Mouse (Mus musculus) ovary, postnatal 36 days (tissue): ENCODE measurements around the gene Wdr75.

Experiments used
- DNase-seq: peaks from one replicate; pipeline ENCODE4 v3.0.0; 2022; ENCODE audit warnings: low spot score, mixed read lengths

The Wdr75 gene

DNA sequence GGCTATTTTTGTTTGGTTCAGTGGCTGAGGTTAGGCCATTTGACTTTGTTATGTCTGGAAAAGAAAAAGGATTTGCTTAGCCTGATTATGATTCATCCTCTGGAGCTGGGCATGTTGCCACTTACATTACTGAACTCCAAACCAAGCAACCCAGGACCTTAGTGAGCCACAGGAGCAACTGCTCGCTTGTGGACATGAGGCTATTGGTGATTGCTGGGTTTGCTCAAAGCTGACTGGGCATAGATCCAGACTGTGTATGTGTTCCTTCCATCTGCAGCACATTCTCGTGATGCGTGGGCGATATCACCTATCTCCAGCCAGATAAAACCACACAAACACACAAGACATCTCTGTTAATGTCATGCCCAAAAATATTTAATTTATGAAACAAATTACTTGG is 42.8 kb downstream of the Wdr75 start:
- peak; percentile 49 for DNase-seq

DNA sequence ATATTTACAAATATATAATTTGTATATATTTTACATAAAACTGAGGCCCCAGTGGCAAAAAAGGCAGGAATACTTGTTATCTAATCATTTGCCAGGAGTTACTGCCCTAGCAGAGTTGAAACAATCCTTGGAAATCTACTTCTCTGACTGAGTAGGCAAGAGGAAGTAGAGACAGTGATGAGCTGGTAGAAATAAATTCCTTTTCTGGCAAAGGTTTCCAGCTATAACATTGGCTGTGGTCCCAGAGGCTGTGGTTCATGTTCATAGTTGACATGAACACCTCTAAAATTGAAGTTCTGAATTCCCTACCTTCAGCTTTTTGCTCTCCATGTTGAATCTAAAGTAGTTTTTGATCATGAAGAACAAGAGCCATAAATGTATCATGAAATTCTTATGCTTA is 43.3 kb downstream of the Wdr75 start:
- DNase-seq = no peak

DNA sequence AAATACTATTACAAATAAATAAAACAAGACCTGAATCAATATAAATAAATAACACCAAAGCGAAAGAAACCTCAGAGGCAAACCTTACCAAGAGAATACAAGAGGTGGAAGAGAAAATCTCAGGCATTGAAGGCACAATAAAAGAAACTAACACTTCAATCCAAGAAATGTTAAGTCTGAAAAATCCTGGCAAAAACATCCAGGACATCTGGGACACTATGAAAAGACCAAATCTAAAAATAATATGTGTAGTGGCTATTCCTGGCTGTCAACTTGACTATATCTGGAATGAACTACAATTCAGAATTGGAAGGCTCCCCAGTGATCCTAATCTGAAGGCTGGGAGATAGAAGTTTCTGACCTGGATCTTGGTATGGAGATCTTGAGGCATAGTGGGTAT is 50.5 kb downstream of the Wdr75 start:
- no peak for DNase-seq

DNA sequence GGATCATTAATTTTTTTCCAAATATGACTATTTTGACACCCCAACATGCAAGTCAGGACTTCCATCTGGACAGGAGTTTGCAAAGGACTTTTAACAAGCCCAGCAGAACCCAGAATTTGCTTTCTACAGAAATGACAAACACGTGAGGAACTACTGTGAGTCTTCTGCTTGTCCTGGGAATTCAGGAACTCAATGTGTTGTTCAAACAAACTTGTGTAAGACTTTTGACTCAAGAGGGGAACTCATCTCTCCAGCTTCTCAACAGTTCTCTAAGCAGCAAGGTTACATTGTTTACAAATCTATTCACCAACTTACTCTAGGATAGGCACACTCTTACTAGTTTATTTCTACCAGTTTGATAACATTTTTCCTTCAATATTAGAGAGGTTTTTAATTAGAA is 63.1 kb downstream of the Wdr75 start:
- no peak for DNase-seq

DNA sequence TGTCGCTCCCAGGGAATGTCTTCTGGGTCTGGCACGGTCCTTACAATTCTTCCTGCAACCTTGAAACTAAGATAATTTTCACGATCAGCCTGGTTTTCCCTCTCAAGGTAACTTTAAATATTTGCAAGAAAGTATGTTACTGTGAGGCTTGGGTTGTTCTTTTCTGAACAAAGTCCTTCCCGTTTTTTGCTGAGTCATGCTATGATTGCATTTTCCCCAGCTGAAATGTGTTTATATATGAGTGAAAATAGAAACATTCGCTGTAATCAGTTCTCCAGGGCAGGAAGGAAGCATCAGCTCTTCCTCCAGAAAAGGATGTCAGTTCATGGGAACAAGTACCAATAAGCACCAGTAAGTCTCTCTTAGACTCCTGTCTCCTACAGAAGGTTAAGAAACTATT is 65.4 kb downstream of the Wdr75 start:
- DNase-seq = no peak

DNA sequence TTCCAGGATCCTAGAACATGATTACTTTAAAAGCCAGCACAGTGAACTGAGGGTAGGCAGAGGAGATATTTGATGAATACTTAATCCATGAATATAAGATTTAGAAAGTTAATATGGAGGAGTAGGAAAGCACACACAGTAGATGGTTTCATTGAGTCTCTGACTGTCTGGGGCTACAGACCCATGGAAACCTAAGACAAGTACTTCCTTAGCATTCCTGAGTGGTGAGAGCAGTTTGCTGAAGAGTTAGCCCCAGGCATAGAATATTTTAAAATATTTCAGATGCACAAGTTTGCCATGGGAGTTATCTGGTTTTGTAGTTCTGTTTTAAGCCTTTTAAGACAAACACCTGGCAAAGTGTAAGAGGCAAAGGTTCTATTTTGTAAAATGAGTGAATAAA is 66.2 kb downstream of the Wdr75 start:
- DNase-seq = no peak

DNA sequence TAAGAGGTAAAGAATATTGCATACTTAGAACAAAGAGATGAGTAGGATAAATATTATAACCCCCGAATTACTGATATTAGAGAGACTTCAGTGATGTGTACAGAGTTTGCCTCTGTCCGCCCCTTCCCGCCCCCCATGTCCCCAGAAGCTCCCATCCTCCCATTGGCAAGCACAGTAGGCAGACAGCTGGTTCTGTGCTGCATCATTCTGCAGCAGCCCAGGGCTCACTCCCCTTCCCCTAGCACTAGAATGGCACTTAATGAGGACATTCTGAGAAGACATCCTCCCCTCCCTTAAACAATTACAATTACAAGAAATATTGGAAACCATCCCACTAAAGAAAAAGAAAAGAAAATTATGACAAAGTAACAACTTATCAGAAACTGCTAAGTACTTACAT is 68.7 kb downstream of the Wdr75 start:
- DNase-seq = no peak

DNA sequence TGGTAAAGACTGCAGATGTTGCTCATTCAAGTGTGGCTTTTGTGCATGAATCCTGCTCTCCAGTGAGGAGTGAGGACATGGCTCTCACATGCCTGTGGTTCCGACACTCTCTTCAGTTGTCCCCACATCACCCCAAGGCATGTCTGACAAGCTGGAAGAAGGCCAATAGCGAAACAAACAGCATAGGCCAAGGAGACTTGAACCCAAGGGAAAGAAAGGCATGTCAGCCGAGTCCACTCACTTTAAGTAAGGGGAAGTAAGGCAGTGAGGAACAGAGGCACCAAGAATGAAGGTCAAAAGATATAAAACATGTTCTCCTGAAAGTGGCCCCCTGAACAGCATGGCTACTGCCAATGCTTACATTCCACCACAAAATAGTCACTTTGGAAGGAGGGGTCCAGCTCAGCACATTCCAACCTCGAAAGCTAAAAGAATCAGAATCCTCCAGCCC is 69.6 kb downstream of the Wdr75 start:
- no peak for DNase-seq

DNA sequence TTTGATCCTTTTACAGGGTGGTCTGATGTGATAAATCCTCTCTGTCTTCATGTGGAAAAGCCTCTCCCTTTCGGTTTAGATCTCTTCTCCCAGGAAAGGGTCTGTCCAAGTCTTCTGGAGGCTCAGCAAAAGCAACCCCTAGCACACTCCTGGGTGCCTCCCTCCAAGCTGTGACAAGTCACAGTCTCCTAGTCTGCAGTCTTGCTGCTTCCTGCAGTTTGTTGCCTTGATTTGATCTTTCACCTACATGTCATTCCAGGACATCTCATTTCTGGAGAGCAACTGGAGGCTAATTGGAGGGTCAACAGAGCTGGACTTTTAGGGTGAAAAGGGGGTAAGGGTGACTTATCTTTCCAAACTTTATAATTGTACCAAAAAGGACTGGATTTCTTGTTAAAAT is 70.3 kb downstream of the Wdr75 start:
- DNase-seq = no peak

DNA sequence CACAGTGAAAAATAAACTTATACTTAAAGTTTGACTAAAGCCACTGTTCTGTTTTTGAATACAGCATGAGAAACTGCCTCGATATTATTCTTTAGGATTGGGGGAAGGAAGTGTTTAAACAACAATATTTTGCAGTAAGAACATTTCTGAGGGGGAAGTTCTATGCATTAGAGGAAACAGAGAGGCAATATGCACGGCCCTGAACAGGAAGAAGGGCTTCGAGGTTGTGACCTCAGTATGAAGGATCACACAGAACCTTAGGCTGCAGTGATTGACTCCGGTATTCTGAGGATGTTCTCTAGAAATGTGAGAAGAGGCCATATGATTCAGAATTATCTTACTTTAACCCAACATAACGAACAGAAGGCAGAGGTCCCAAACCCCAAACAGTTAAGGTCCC is 70.8 kb downstream of the Wdr75 start:
- DNase-seq = no peak

DNA sequence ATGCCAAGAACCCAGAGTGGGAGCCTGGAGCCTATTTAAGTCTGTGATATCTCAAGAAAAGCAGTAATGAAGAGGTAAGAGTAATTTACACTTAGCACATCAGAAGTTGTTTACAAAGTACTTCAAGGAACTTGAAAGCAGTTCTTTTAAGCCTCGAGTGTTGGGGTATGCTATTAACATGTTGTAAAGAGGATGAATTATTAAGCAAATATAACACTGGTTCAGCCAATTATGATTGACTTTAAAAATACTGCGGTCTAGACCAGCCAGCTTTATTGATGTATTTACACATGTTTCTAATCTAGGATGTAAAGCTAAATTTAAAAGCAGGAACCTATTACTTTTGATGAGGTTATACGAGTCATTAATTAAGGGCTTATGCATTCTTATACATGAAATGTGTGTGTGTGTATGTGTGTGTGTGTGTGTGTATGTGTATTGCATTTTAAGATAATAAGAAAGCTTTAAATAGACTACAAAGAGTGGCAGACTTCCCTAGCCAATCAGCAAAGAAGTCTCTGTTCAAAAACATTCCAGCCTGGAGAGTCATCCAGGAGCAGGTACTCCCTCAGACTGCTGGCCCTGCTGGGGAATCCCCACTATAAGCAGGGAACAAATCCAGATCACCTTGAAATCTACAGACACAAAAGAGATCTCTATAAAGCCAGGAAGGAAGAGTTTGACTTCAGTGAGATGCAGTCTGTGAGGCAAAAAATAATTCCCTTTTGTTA is 71.5 kb downstream of the Wdr75 start:
- DNase-seq = no peak

DNA sequence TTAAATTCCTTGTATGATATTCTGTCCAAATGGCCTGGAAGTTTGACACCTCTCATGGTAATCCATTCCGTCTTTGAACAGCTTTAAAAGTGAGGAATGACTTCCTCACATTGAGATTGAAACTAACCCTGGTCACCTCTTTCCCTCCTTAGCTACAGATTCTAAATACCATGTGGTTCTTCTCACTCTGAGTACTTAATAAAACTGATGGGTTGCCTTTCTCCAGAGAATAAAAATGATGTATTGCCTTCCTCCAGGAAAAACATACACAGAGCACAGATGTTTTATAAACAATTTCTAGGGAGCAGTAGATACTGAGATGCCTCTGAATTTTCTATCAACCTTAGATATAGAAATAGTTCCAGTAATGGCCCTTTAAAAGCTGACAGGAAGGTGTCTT is 73.1 kb downstream of the Wdr75 start:
- no peak for DNase-seq

DNA sequence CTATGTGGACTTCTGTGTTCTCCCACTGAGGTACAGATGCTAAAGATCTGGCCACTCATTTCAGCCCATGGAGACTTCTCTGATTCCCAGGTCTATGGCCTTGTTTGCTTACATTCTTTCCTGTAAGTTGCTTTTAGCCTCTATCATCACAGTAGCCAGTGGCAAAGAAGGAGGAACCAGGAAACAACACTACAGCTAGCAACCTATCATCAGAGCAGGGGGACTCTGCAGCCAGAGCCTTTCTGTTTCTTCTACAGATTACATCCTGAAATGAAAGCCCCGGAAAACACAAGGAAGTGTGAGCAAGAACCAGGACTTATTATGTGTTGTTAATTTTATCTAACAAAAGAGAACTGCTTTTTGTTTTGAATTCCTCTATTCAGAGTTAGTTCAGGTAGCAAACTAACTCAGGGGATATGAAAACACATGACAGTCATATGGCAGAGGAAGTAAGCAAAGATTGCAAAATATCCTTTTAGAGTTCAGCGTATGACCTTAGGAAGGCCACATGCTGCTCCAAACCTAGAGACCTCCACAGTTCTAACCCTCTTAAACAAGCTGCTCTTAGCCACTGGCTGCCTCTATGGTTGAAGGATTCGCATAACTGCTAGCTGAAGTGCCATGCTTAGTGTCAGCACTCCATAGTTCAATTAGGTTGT is 73.6 kb downstream of the Wdr75 start:
- no peak for DNase-seq
